Mouse (Mus musculus): ENCODE measurements around the gene Platr17. TPM values are rescaled to one million over a fixed set of nuclear protein-coding genes. Genes with fewer than 3 reads are reported as not detected.

Gene Platr17
- polyA plus RNA-seq, 1 experiment from 2014 or later = 0.30 TPM

DNA sequence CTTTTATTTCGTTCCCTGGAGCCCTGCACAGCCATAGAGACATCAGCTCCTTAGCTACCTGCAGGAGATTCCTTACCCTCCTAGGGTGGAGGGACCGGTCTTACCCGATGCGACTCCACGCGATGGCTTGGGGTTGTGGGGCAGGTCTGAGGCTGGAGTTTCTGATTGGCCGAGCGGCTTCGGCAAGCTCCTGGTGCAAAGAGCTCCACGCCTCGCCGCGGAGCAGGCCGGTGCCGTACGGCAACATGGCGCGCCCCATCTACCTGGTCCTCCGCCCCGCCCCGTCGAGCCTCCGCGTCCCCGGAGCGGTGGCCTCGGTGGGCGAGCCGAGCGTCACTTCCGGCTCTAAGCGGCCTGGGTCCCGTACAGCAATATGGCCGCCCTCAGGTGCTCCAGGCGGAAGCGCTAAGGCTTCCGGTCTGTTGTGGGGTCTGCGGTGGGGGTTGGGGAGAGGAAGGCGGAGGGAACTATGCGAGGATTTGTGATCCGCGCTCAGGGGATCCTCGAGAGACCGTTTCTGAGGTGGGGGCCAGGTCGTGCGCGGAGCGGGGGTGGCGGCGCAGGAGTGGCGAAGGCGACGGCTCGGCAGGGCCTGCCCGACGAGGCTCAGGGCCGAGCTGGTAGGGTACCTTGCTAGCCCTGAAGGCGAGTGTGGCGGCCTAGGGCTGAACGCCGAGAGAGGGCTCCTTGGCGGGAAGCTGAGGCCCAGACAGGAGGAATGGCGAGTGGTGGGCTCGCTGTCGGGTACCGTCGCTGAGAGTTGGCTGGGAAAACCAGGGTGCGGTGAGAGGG lies 4.3 kb downstream of the Platr17 start, which contains the start of gene Daxx:
TSS of gene Daxx (plus strand) at position 338 of the 792 bp plus-strand sequence.
- WGBS = under 1% methylated on average over 68 of the region's 68 CpGs
- DNase-seq (ENCODE audit: low spot score) = peak; percentile 99
- Histone ChIP-seq H3K36me3 (peaks cover 40% of the 10 kb centered on the region), H3K27ac (replicated peaks) (peak within 1 kb of the TSS; percentile 91), H3K4me3 (peak within 1 kb of the TSS; percentile 85), H3K9me3 (replicated peaks) (no peaks in the 10 kb centered on the region), H3K27me3 (ENCODE audit: low read depth, poor library complexity, severe bottlenecking) (peaks cover 7% of the 10 kb centered on the region; the same call in 1 of the 2 replicates), H3K4me1 (peaks cover 44% of the 10 kb centered on the region)

DNA sequence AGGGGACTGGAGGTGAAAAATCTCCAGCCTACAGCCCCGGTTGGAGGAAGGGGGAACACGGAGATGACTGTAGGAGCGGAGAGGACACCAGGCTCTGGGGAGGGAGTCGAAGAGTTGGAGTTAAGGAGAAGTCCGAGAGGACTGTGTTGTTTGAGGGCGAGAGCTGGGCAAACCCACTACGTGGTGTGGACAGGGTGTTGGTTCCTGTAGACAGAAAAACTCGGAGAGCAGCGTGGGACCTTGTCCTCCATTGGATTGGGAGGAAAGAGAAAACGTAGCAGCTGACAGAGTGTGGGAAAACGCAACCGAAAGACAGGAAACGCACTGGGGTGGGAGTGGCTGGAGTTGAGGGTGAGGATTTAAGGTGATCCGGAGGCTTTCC lies 4.9 kb downstream of the Platr17 start:
- peaks cover 46% of the 10 kb centered on the region for H3K36me3 ChIP-seq
- peak overlapping the region; percentile 91 for H3K27ac ChIP-seq (replicated peaks)
- peaks cover 47% of the 10 kb centered on the region for H3K4me1 ChIP-seq
- peak overlapping the region; percentile 85 for H3K4me3 ChIP-seq
- no peaks in the 10 kb centered on the region for H3K9me3 ChIP-seq (replicated peaks)
- H3K27me3 ChIP-seq (ENCODE audit: low read depth, poor library complexity, severe bottlenecking) = peaks cover 7% of the 10 kb centered on the region; the same call in 1 of the 2 replicates
- WGBS = 1% methylated on average over 14 of the region's 14 CpGs
- DNase-seq (ENCODE audit: low spot score) = no peak

DNA sequence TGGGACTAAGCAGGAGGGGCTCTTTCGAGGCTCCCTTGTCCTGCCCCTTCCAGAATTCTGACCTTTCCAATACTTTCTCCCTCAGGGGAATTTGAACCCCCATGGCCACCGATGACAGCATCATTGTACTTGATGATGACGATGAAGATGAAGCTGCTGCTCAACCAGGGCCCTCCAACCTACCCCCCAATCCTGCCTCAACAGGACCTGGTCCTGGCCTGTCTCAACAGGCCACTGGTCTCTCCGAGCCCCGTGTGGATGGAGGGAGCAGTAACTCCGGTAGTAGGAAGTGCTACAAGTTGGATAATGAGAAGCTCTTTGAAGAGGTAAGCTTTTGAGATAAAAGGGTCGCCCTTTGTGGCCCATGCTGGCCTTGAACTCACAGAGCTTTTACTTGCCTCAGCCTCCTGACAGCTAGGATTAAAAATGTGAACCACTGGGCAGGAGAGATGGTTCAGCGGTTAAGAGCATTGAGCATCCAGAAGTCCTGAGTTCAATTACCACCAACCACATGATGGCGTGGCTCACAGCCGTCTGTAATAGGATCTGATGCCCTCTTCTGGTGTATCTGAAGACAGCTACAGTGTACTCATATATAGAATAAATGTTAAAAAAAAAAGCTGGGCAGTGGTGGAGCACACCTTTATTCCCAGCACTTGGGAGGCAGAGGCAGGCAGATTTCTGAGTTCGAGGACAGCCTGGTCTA lies 5.6 kb downstream of the Platr17 start:
- H3K36me3 ChIP-seq = peaks cover 50% of the 10 kb centered on the region
- no peak for DNase-seq (ENCODE audit: low spot score)
- H3K27ac ChIP-seq (replicated peaks) = peak overlapping the region; percentile 91
- 56% methylated on average over 11 of the region's 11 CpGs for WGBS
- H3K9me3 ChIP-seq (replicated peaks) = no peaks in the 10 kb centered on the region
- peaks cover 50% of the 10 kb centered on the region for H3K4me1 ChIP-seq
- peaks cover 7% of the 10 kb centered on the region; the same call in 1 of the 2 replicates for H3K27me3 ChIP-seq (ENCODE audit: low read depth, poor library complexity, severe bottlenecking)
- peak overlapping the region; percentile 85 for H3K4me3 ChIP-seq

DNA sequence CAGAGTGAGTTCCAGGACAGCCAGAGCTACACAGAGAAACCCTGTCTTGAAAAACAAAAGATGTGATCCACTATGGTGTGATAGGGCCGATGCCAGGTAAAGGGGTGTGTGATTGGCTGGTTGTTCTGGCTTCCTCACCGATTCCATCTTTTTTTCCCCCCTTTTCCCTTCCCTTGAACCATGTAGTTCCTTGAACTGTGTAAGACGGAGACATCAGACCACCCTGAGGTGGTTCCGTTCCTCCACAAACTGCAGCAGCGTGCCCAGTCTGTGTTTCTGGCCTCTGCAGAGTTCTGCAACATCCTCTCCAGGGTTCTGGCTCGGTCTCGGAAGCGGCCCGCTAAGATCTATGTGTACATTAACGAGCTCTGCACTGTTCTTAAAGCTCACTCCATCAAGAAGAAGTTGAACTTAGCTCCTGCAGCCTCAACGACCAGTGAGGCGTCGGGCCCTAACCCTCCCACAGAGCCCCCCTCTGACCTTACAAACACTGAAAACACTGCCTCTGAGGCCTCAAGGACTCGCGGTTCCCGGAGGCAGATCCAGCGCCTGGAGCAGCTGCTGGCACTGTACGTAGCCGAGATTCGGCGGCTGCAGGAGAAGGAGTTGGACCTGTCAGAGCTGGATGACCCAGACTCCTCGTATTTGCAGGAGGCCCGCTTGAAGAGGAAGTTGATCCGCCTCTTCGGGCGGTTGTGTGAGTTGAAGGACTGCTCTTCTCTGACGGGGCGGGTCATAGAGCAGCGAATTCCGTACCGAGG lies 6.3 kb downstream of the Platr17 start:
- peaks cover 50% of the 10 kb centered on the region for H3K36me3 ChIP-seq
- H3K4me1 ChIP-seq = peaks cover 52% of the 10 kb centered on the region
- peaks cover 7% of the 10 kb centered on the region; the same call in 1 of the 2 replicates for H3K27me3 ChIP-seq (ENCODE audit: low read depth, poor library complexity, severe bottlenecking)
- no peaks in the 10 kb centered on the region for H3K9me3 ChIP-seq (replicated peaks)
- 95% methylated on average over 31 of the region's 31 CpGs for WGBS
- H3K4me3 ChIP-seq = peak overlapping the region; percentile 85; the same call in 1 of the 2 replicates
- no peak overlapping the region for H3K27ac ChIP-seq (replicated peaks)
- DNase-seq (ENCODE audit: low spot score) = no peak

DNA sequence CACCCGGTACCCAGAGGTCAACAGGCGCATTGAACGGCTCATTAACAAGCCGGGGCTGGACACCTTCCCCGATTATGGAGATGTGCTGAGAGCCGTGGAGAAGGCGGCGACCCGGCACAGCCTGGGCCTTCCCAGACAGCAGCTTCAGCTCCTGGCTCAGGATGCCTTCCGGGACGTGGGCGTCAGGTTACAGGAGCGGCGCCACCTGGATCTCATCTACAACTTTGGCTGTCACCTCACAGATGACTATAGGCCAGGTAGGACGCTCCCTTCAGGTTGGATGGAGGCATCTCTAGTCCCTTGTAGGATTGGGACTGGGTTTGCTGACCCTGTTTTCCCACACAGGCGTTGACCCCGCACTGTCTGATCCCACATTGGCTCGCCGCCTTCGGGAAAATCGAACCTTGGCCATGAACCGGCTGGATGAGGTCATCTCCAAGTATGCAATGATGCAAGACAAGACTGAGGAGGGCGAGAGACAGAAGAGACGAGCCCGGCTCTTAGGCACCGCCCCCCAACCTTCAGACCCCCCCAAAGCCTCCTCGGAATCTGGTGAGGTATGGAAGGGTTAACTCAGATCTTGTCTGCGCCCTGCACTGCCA lies 7.0 kb downstream of the Platr17 start:
- peaks cover 58% of the 10 kb centered on the region for H3K4me1 ChIP-seq
- no peak overlapping the region for H3K27ac ChIP-seq (replicated peaks)
- WGBS = 93% methylated on average over 28 of the region's 28 CpGs
- no peak for DNase-seq (ENCODE audit: low spot score)
- H3K9me3 ChIP-seq (replicated peaks) = no peaks in the 10 kb centered on the region
- H3K36me3 ChIP-seq = peaks cover 50% of the 10 kb centered on the region
- peaks cover 3% of the 10 kb centered on the region; the same call in 1 of the 2 replicates for H3K27me3 ChIP-seq (ENCODE audit: low read depth, poor library complexity, severe bottlenecking)
- H3K4me3 ChIP-seq = 0 out of 2 replicates have a peak overlapping the region, but pooled peaks have one; percentile 10

DNA sequence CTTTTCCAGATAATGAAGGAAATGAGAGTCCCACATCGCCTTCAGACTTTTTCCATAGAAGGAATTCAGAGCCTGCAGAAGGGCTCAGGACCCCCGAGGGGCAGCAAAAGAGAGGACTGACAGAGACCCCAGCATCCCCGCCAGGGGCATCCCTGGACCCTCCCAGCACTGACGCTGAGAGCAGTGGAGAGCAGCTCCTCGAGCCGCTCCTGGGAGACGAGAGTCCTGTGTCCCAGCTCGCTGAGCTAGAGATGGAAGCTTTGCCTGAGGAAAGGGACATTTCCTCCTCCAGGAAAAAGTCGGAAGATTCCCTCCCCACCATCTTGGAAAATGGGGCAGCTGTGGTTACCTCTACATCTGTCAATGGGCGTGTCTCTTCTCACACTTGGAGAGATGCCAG lies 8.3 kb downstream of the Platr17 start:
- H3K4me1 ChIP-seq = peaks cover 65% of the 10 kb centered on the region
- H3K36me3 ChIP-seq = peaks cover 64% of the 10 kb centered on the region
- peaks cover 11% of the 10 kb centered on the region for H3K27me3 ChIP-seq (ENCODE audit: low read depth, poor library complexity, severe bottlenecking)
- H3K4me3 ChIP-seq = 0 out of 2 replicates have a peak overlapping the region, but pooled peaks have one; percentile 21
- no peak overlapping the region for H3K27ac ChIP-seq (replicated peaks)
- H3K9me3 ChIP-seq (replicated peaks) = no peaks in the 10 kb centered on the region
- DNase-seq (ENCODE audit: low spot score) = no peak
- WGBS = 90% methylated on average over 10 of the region's 10 CpGs

DNA sequence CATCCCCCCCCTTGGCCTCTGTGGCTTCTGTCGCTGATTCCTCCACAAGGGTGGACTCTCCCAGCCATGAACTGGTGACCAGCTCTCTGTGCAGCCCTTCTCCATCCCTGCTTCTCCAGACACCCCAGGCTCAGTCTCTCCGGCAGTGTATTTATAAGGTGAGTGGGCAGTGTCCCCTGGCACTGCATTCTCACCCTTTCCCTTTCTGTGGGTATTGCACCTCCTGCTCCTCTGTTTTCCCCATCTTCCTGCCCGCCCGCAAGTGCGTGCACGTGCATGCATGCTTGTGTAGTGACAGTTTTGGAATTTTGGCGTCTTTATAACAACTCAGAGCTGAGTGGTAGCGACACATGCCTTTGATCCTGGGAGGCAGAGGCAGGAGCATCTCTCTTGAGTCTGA lies 9.0 kb downstream of the Platr17 start:
- Histone ChIP-seq H3K36me3 (peaks cover 67% of the 10 kb centered on the region), H3K27me3 (ENCODE audit: low read depth, poor library complexity, severe bottlenecking) (peaks cover 17% of the 10 kb centered on the region), H3K4me1 (peaks cover 66% of the 10 kb centered on the region), H3K27ac (replicated peaks) (no peak overlapping the region), H3K4me3 (peak overlapping the region; percentile 21), H3K9me3 (replicated peaks) (no peaks in the 10 kb centered on the region)
- 97% methylated on average over 8 of the region's 8 CpGs for WGBS
- no peak for DNase-seq (ENCODE audit: low spot score)

DNA sequence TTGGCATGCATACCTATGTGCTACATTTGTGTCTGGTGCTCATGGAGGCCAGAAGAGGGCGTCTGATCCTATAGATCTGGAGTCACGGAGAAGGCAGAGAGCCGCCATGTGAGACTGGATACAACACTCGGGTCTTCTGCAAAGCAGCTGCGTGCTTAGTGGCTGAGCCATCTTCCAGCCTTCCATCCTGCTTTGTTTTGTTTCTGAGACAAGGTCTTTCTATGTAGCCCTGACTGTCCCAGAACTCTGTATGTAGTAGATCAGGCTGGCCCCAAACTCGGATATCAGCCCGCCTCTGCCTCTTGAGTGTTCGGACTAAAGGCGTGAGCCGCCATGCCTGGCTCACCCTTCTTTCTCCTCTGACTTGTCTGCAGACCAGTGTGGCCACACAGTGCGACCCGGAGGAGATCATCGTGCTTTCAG lies 10.0 kb downstream of the Platr17 start:
- H3K36me3 ChIP-seq = peaks cover 67% of the 10 kb centered on the region
- peaks cover 74% of the 10 kb centered on the region for H3K4me1 ChIP-seq

DNA sequence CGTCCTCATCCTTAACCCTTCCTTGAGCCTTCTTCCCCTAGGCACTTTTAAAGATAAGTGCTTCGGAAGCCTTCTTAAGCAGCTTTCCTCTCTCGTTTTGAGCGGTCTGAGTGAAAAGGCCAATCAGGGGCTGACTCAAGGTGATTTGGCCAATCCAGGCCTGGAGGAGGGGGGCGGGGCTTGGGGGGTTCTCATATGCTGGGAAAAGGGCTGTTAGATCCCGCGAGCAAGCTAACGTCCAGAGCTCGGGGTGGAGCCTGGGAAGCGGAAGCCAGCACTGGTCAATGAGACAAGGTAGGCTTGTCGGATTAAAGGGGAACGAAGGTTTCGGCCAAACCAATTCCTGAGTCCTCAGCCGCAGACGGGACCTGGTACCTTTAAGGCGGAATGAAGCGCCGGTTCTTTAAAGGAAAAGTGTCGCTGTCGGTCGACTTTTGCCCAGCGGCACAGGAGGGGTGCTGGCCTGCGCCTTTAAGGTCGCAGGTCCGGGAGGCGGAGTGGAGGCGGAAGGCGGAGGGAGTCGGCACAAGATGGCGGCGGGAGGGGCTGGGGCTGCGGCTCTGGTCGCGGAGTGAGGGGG lies 10.8 kb downstream of the Platr17 start, which contains the start of the genes Tapbp and Zbtb22:
TSS of gene Tapbp (plus strand) at position 229 of the 580 bp plus-strand sequence.
TSS of gene Zbtb22 (plus strand) at position 234 of the 580 bp plus-strand sequence.
- Histone ChIP-seq H3K4me1 (peaks cover 74% of the 10 kb centered on the region), H3K27me3 (ENCODE audit: low read depth, poor library complexity, severe bottlenecking) (peaks cover 18% of the 10 kb centered on the region), H3K36me3 (peaks cover 62% of the 10 kb centered on the region), H3K27ac (replicated peaks) (peak within 1 kb of the TSS; percentile 97), H3K4me3 (peak within 1 kb of the TSS; percentile 74), H3K9me3 (replicated peaks) (no peaks in the 10 kb centered on the region)
- peak; percentile 98 for DNase-seq (ENCODE audit: low spot score)
- WGBS = under 1% methylated on average over 34 of the region's 34 CpGs

More for the DNA sequence above, 10.0 kb downstream of the Platr17 start:
- 74% methylated on average over 13 of the region's 13 CpGs for WGBS
- no peak for DNase-seq (ENCODE audit: low spot score)
- no peaks in the 10 kb centered on the region for H3K9me3 ChIP-seq (replicated peaks)
- peak overlapping the region; percentile 74 for H3K4me3 ChIP-seq
- no peak overlapping the region for H3K27ac ChIP-seq (replicated peaks)
- H3K27me3 ChIP-seq (ENCODE audit: low read depth, poor library complexity, severe bottlenecking) = peaks cover 18% of the 10 kb centered on the region

DNA sequence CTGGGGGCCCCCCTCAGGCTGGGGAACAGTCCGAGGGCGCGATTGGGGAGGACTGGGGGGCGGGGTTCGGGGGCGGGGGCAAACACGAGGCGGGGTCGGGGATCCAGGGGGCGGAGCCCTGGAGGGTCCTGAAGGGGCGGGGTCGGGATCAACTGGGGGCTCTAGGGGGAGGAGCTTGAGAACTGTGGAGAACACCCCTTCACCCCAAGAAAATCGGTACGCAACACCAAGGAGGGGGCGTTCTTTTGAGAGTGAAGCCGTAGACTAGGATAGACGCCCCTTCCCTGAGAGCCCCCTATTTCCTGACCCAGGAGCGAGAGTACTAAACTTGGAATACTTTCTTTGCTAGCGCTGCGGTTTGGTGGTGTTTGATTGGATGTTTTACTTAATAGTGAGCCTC lies 11.4 kb downstream of the Platr17 start:
- 2% methylated on average over 18 of the region's 20 CpGs for WGBS
- Histone ChIP-seq H3K4me3 (peak overlapping the region; percentile 74), H3K4me1 (peaks cover 76% of the 10 kb centered on the region), H3K9me3 (replicated peaks) (no peaks in the 10 kb centered on the region), H3K27me3 (ENCODE audit: low read depth, poor library complexity, severe bottlenecking) (peaks cover 18% of the 10 kb centered on the region), H3K27ac (replicated peaks) (peak overlapping the region; percentile 97), H3K36me3 (peaks cover 57% of the 10 kb centered on the region)
- DNase-seq (ENCODE audit: low spot score) = no peak

DNA sequence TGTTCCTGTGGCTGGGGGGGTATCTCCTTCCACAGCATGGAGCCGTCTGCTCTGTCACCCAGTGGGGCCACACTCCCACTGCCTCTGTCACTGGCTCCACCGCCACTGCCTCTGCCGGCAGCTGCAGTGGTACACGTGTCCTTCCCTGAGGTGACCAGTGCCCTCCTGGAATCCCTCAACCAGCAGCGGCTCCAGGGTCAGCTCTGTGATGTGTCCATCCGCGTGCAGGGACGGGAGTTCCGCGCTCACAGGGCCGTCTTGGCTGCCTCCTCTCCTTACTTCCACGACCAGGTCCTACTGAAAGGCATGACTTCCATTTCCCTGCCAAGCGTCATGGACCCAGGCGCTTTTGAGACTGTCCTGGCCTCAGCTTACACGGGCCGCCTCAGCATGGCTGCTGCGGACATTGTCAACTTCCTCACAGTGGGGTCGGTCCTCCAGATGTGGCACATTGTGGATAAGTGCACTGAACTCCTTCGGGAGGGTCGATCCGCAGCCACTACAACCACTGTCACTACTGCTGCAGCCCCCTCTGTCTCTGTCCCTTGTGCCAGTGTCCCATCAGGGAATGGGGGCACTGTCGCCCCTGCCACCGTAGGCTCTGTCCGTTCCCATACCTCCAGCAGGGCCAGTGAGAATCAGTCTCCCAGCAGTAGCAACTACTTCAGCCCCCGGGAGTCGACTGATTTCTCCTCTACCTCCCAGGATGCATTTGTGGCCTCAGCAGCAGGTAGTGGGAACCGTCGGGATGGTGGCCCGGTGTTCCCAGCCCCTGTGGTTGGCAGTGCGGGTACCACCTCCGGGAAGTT lies 12.1 kb downstream of the Platr17 start:
- peaks cover 70% of the 10 kb centered on the region for H3K4me1 ChIP-seq
- peaks cover 50% of the 10 kb centered on the region for H3K36me3 ChIP-seq
- peak overlapping the region; percentile 74 for H3K4me3 ChIP-seq
- WGBS = 75% methylated on average over 31 of the region's 31 CpGs
- H3K9me3 ChIP-seq (replicated peaks) = no peaks in the 10 kb centered on the region
- no peak for DNase-seq (ENCODE audit: low spot score)
- 0 out of 2 replicates have a peak overlapping the region, but pooled peaks have one; percentile 97 for H3K27ac ChIP-seq (replicated peaks)
- H3K27me3 ChIP-seq (ENCODE audit: low read depth, poor library complexity, severe bottlenecking) = peaks cover 18% of the 10 kb centered on the region
